Mouse (Mus musculus): ENCODE results near the gene Olfr1395.

Olfr1395 gene

DNA sequence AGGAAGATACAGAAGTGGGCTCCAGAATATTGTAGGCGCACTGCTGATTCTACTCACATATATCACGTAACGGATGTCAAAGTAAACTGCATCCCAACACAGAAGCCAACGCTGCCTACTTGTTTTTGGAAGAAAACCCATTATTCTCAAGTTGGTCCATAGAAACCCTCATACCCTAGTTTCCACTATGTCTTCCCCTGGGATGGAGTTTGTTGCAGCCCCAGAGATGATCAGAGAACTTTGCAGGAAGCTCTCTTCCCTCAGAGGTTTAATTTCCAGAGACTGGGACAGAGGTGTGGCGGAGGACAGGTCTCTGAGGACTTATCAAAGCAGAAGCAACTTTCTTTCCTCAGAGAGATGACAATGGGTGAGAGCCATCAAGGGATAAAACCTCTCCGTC is at the start of gene Olfr1395:
TSS of gene Olfr1395 (plus strand) at position 301 of the 400 bp plus-strand sequence.
- DNase-seq (ENCODE audit: low spot score in 2 of 2) = no peak

- no peak for DNase-seq (ENCODE audit: low spot score in 2 of 2)
Observed at GRCm38 (mm10) chr11:49092786-49093185, 49.3 kb upstream of the Olfr1395 start.

DNA sequence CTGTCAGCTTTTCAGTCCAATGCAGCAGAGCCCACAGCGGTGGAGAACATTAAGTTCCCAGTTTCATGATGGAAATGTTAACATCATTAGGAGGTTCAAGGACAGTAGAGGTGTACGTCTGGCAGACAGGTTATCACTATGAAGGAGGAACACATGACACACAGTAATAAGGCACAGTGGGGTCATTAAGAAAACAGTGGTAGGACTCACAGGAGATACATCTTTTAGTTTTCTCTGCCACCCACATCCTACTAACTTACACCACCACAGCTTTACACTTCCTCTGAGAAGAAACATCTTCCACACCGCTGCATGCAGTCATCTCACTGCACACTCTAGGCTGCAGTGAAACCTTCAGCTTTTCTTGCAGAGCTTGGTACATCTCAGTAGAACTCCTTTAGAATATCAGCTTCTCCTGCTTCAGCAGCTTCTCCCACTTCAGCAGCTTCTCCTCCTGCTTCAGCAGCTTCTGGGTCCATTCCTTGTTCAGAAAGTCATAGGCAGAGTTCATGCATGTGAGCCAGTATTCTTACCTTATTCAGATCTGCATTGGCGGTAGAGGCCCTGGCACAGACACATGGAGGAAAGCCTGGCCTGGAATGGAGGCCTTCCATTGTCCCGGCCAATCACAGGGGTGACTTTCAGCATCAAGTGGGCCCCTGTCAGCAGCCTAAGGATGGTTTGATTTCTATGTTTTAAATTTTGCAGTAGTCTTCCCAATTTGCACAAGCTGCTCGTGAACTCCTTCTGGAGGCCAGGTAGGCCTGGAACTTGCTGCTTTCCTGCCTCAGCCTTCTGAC is 48.0 kb upstream of the Olfr1395 start:
- DNase-seq (ENCODE audit: low spot score in 2 of 2) = no peak

DNA sequence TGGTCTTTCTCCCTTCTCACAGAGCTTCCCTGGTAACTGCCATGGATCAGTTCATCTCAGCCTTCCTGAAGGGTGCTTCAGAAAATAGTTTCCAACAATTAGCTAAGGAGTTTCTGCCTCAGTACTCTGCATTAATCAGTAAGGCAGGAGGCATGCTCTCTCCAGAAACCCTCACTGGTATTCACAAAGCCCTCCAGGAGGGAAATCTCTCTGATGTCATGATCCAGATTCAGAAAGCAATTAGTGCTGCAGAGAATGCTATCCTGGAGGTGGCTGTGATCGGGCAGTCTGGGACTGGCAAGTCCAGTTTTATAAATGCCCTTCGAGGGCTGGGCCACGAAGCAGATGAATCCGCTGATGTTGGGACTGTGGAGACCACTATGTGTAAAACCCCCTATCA is 46.7 kb upstream of the Olfr1395 start:
- DNase-seq (ENCODE audit: low spot score in 2 of 2) = no peak

GRCm38 (mm10) chr11:49100409-49100808 is 41.7 kb upstream of the Olfr1395 start:
- DNase-seq (ENCODE audit: low spot score in 2 of 2) = no peak

GRCm38 (mm10) chr11:49101500-49101899 is 40.6 kb upstream of the Olfr1395 start:
- no peak for DNase-seq (ENCODE audit: low spot score in 2 of 2)

- peak; percentile 54 to 82 for DNase-seq (ENCODE audit: low spot score in 2 of 2)
Observed at GRCm38 (mm10) chr11:49103047-49103693, 38.9 kb upstream of the Olfr1395 start.

- no peak for DNase-seq (ENCODE audit: low spot score in 2 of 2)
Observed at GRCm38 (mm10) chr11:49105752-49106151, 36.3 kb upstream of the Olfr1395 start.

DNA sequence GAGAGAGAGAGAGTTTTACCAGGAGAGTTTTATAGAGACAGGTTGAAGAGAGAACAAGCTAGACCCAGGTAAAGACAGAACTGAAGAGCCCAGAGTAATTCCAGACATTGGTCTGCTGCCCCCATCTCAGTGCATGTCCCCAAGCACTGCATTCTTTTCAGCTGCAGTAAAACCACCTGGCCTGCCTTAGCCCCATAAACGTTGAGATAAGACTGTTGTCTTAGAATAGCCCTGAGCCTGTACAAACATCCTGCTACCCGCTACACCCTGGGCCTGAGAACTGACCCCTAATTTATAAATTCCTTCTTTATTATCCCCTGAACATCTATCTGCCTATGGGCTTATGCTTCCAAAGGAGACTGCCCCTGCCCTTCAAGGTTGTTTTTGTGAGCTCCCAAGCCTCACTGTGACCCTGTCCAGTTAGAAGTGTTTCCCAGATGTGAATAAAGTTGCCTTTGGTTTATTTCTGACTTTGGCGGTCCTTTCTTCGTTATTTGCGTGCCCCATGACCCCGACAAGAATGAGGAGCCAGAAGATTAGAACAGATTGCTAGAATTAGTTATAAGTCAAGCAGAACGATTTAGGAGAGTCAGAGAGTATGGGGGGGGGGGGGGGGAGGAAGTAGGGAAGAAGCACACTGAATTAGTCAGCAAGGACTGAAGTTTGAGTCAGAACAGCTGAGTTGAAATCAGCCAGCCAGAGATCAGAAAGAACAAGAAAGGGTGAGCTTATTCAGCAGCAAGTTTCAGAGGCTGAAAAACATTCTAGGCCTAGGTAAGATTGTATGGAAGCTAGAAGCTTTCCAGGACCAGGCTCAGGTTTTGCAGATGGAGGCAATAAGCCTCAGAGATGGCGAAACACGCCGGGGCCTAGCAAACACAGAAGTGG is 34.2 kb upstream of the Olfr1395 start:
- no peak for DNase-seq (ENCODE audit: low spot score in 2 of 2)

GRCm38 (mm10) chr11:49108833-49109232 is 33.2 kb upstream of the Olfr1395 start:
- no peak for DNase-seq (ENCODE audit: low spot score in 2 of 2)

- no peak for DNase-seq (ENCODE audit: low spot score in 2 of 2)
Observed at GRCm38 (mm10) chr11:49111000-49111399, 31.1 kb upstream of the Olfr1395 start.

DNA sequence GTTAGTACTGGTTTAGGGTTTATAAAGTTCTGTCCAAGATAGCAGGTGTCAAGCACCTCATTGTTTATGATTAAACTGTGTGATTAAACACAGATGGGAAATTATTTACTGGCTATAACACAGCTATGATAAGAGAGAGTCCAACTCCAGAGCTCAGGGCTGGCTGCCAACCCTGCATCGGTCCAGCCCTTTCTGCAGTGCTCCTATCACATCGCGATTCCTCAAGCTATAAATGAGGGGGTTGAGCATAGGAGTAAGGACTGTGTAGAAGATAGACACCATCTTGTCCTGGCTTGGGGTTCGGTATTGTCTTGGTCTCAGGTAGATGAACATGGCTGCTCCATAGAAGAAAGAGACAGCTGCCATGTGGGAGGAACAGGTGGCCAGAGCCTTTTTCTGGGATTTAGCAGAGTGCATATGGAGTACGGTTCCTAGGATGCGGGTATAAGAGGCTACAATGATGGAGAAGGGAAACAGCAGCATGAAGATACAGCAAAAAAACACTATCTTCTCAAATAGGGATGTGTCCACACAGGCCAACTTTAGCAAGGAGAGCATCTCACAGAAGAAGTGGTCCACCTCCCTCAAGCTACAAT is 29.4 kb upstream of the Olfr1395 start:
- DNase-seq (ENCODE audit: low spot score in 2 of 2) = no peak

DNA sequence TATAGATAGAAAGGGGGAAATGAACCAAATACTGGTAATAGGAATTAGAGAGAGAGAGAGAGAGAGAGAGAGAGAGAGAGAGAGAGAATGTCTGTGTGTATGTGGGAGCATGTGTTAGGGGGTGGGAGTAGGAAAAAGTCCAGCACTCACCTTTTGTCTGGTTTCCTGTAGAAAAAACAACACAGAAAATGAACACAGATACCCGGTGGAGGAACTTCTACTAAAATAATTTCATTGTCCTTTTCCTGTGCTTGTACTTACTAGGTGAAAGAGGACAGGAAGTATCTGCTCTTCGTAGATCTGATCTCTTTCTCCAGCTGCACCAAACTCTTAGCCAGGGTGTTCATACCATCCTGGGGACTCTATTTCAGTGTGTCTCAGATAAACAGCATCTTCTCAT is 27.9 kb upstream of the Olfr1395 start:
- no peak for DNase-seq (ENCODE audit: low spot score in 2 of 2)

GRCm38 (mm10) chr11:49114774-49115173 is 27.3 kb upstream of the Olfr1395 start, which contains the start of gene Olfr1396:
Gene Olfr1396, minus strand, starts transcription at chr11:49114874.
- no peak for DNase-seq (ENCODE audit: low spot score in 2 of 2)

DNA sequence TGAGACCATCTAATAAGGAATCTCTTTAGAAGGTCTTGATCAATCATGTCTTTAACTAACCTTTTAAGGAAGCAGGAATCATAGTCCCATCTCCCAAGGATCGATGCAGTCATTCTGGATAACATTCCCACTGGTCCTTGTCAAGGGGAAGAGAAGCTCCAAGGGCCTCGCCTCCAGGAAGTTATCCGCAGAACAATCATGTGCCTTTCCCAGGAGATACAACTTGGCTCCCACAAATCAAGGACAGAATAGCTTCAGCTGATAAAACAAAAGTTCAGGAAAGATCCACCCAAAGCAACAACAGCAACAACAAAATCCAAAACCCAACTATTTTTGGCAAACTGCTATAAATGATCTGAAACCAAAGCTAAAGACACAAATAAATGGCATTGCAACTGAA is 22.4 kb upstream of the Olfr1395 start:
- no peak for DNase-seq (ENCODE audit: low spot score in 2 of 2)

DNA sequence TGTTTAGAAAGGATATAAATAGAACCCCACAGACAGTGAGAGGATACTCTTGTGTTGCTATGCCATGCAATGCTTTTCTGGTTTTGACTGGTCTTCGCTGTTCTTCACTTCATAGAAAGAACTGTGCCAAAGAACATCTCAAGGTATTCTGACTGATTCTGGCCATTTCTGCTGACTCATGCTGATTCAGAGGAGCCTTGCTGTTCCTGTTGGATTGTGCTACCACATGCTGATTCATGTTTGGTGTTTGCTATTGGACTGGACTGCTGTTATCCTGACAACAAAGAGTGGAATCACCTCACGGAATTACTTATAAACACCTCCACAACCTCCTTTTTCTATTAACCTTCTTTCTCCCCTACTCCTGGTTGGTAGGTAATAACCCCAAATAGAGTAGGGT is 17.9 kb upstream of the Olfr1395 start:
- DNase-seq (ENCODE audit: low spot score in 2 of 2) = no peak

- no peak for DNase-seq (ENCODE audit: low spot score in 2 of 2)
Observed at GRCm38 (mm10) chr11:49154077-49154476, 12.0 kb downstream of the Olfr1395 start, which contains the start of gene Olfr1394. Gene Olfr1394, plus strand, starts transcription at chr11:49154377.

DNA sequence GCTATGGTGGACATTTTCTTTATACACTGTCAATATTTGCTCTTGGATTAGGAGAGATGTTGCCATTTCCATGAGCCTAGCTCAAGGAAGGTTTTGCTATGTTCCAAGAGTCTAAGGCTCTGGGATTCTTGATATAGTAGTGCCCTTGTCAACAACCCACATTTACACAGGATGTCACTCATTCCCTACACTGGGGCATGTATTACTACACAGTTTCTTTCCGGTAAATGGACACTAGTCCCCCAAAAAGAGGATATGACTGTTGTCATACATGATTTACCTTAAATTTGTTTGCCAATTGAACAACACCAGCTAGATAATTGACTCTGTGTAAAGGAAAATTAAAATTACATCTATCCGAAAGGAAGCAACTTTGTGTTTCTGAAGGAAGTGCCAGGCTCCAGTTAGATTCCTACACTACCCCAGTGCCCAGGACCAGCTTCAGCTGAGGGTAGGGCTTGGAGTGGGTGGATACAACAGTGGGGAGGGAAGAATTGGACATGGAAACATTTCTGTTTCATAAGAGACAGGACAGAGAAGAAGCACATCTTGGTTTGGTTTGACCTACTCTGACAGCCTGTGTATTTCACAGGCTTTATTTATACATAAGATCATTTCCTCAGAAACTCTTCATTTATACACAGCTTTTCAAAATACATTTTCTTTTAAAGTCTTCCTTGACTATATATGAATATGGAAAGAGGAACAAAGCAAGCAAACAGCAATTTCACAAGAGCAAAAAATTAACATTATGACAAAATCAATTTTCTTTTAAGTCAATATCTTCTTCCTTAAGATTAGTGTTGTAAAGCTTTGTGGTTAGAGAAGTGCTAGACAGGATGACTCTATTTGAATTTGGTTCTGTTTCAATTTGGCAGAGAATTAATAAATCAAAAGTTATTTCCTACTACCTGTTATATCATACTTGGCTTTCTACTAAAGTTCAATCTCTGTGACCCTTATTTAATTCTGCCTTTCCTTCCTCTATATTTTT is 15.0 kb downstream of the Olfr1395 start:
- DNase-seq (ENCODE audit: low spot score in 2 of 2) = no peak

DNA sequence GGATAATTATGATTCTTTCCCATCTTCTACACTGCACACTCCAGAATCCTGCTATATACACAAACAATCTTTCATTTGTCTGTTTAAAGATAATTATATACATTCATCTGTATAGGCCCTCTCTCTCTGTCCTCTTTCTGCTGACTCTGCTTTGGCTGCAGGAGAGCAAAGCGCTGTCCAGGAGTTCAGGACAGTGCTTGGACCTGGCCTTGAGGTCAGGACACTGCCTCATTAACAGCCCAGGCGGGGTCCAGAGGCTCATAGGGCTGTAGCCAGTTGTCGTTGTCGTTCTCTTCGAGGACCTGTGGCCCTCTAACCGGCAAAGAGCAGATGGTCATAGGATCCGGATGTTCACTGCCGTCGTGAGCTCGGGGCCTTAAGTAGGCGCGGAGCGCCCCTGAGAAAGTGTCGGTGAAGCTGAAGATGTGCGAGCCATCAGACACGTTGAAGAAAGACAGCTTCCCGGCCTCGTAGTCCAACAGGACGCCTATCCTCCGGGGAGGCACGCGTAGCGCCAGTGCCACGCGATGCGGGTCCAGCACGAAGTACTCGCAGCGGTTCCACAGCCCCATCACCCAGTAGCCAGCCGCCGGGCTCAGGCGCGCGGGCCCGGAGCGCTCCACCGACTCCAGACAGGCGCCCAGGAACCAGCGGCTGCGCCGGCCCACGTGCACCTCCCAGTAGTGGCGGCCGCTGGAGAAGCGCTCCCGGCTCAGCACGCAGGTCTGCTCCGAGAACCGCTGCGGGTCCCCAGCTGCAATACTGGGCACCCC is 27.0 kb downstream of the Olfr1395 start:
- DNase-seq (ENCODE audit: low spot score in 2 of 2) = peak in 1 of 2 experiments; percentile 13

DNA sequence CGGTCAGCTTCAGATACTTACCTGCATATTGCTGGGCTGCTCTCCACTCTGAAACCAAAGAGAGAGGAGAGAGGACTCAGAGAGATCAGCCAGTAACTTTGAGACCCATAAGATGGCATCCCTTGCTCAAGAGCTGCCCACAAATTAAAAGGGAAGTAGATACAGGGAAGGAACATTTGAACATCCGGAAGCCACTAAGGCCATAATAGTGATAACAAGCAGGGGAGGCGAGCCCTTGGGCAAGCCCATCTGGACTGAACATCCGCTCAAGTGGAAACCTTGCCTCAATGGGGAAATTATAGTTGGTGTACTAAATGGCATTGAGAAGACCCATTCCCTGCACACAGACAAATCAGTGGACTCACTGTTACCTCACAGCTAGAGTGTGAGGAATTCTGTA is 28.5 kb downstream of the Olfr1395 start:
- DNase-seq (ENCODE audit: low spot score in 2 of 2) = no peak

Data from frontal cortex, postnatal 10 days (tissue).